Mouse (Mus musculus) hindbrain, embryonic 13.5 days (tissue): Measurements from ENCODE around the gene Atp1a3. TPM values are rescaled to one million over a fixed set of nuclear protein-coding genes. Genes with fewer than 3 reads are reported as not detected.

Experiments used
- ATAC-seq: fragments of 200-750 bp; cut with Nextera tagmentation; 2 replicates; pipeline ENCODE4 v1.8.0; 2017; ENCODE audit warnings: moderate TSS enrichment; ENCODE audit not compliant: low FRiP score
- H3K27ac ChIP-seq: fragments of 300-500 bp; sonication (generic); 2 replicates; pipeline ENCODE4 v1.5.1; 2015; ENCODE audit warnings: inconsistent platforms, mild to moderate bottlenecking, moderate library complexity
- H3K27me3 ChIP-seq: fragments of 300-500 bp; sonication (generic); 2 replicates; pipeline ENCODE4 v1.6.1; 2015; ENCODE audit warnings: mild to moderate bottlenecking, inconsistent platforms
- H3K36me3 ChIP-seq: fragments of 300-500 bp; sonication (generic); 2 replicates; pipeline ENCODE4 v1.6.1; 2015; ENCODE audit warnings: mild to moderate bottlenecking, inconsistent platforms
- H3K4me1 ChIP-seq: fragments of 300-500 bp; sonication (generic); replicated peaks from 2 replicates; pipeline ENCODE4 v1.6.1; 2015; ENCODE audit warnings: inconsistent platforms
- H3K4me2 ChIP-seq: fragments of 300-500 bp; sonication (generic); 2 replicates; pipeline ENCODE4 v1.6.1; 2015; ENCODE audit warnings: inconsistent platforms, mild to moderate bottlenecking, moderate library complexity
- H3K4me3 ChIP-seq: fragments of 300-500 bp; sonication (generic); 2 replicates; pipeline ENCODE4 v1.5.1; 2015; ENCODE audit warnings: mild to moderate bottlenecking, inconsistent platforms
- H3K9ac ChIP-seq: fragments of 300-500 bp; sonication (generic); 2 replicates; pipeline ENCODE4 v1.6.1; 2015; ENCODE audit warnings: mild to moderate bottlenecking, inconsistent platforms
- H3K9me3 ChIP-seq: fragments of 300-500 bp; sonication (generic); 2 replicates; pipeline ENCODE4 v1.6.1; 2016; ENCODE audit warnings: inconsistent platforms
- WGBS: fragments of 180-500 bp; shearing (Covaris S2); methylation state at CpG from one replicate; pipeline ENCODE4 v1.1.7; 2015; 5-methylcytosine and 5-hydroxymethylcytosine counted together
- polyA plus RNA-seq: library from polyadenylated mRNA; unstranded; fragments of >200 nt; fragmentation: Nextera tagmentation; extraction: Ambion mirVana; gene quantifications from 2 replicates; pipeline ENCODE4 v1.2.1, GENCODE M21; 2015

Gene Atp1a3
- polyA plus RNA-seq, 1 experiment from 2014 or later, result 253 TPM

GRCm38 (mm10) chr7:25000211-25000610 lies 5.5 kb downstream of the Atp1a3 start:
- H3K4me3 ChIP-seq, result no peak overlapping the region
- H3K9ac ChIP-seq, result no peak overlapping the region
- H3K4me2 ChIP-seq, result no peak overlapping the region
- H3K36me3 ChIP-seq, result peaks cover 62% of the 10 kb centered on the region
- 79% methylated on average over 7 of the region's 7 CpGs for WGBS
- no peak for ATAC-seq
- no peaks in the 10 kb centered on the region for H3K9me3 ChIP-seq
- no peaks in the 10 kb centered on the region for H3K27me3 ChIP-seq
- H3K27ac ChIP-seq, result no peak overlapping the region
- peaks cover 27% of the 10 kb centered on the region for H3K4me1 ChIP-seq

- Histone ChIP-seq H3K4me3 (no peak overlapping the region), H3K27me3 (no peaks in the 10 kb centered on the region), H3K4me2 (no peak overlapping the region), H3K36me3 (peaks cover 93% of the 10 kb centered on the region), H3K9ac (no peak overlapping the region), H3K9me3 (no peaks in the 10 kb centered on the region), H3K27ac (no peak overlapping the region), H3K4me1 (no peaks in the 10 kb centered on the region)
- ATAC-seq, result no peak
- 78% methylated on average over 6 of the region's 6 CpGs for WGBS
These were observed 12.7 kb downstream of the Atp1a3 start for GRCm38 (mm10) chr7:24993081-24993480.

- ATAC-seq, result no peak
- H3K27me3 ChIP-seq, result no peaks in the 10 kb centered on the region
- H3K9ac ChIP-seq, result no peak overlapping the region
- H3K4me2 ChIP-seq, result no peak overlapping the region
- 81% methylated on average over 8 of the region's 8 CpGs for whole genome bisulfite sequencing
- peaks cover 97% of the 10 kb centered on the region for H3K36me3 ChIP-seq
- H3K4me3 ChIP-seq, result no peak overlapping the region
- H3K27ac ChIP-seq, result no peak overlapping the region
- no peaks in the 10 kb centered on the region for H3K9me3 ChIP-seq
- no peaks in the 10 kb centered on the region for H3K4me1 ChIP-seq
These were observed 15.3 kb downstream of the Atp1a3 start for GRCm38 (mm10) chr7:24990478-24990877.

- no peak overlapping the region; the same call in 1 of the 2 replicates for H3K9ac ChIP-seq
- WGBS, result 90% methylated on average over 14 of the region's 14 CpGs
- peaks cover 95% of the 10 kb centered on the region for H3K36me3 ChIP-seq
- H3K27ac ChIP-seq, result no peak overlapping the region
- no peak overlapping the region for H3K4me3 ChIP-seq
- ATAC-seq, result no peak
- H3K4me2 ChIP-seq, result no peak overlapping the region
- H3K4me1 ChIP-seq, result no peaks in the 10 kb centered on the region
- no peaks in the 10 kb centered on the region for H3K9me3 ChIP-seq
- H3K27me3 ChIP-seq, result no peaks in the 10 kb centered on the region
These were observed 17.8 kb downstream of the Atp1a3 start for GRCm38 (mm10) chr7:24987941-24988340.

- ATAC-seq, result no peak
- Histone ChIP-seq H3K27me3 (no peaks in the 10 kb centered on the region), H3K4me2 (no peak overlapping the region), H3K36me3 (peaks cover 98% of the 10 kb centered on the region), H3K4me3 (no peak overlapping the region), H3K4me1 (no peaks in the 10 kb centered on the region), H3K27ac (no peak overlapping the region), H3K9me3 (no peaks in the 10 kb centered on the region), H3K9ac (no peak overlapping the region)
- 76% methylated on average over 5 of the region's 5 CpGs for whole genome bisulfite sequencing
These were observed 20.0 kb downstream of the Atp1a3 start for GRCm38 (mm10) chr7:24985799-24986198.

GRCm38 (mm10) chr7:24984307-24984706 lies 21.5 kb downstream of the Atp1a3 start:
- H3K4me2 ChIP-seq, result no peak overlapping the region
- no peak for ATAC-seq
- no peaks in the 10 kb centered on the region for H3K9me3 ChIP-seq
- H3K27me3 ChIP-seq, result no peaks in the 10 kb centered on the region
- H3K4me1 ChIP-seq, result no peaks in the 10 kb centered on the region
- no peak overlapping the region for H3K4me3 ChIP-seq
- H3K27ac ChIP-seq, result no peak overlapping the region
- WGBS, result 93% methylated on average over 2 of the region's 2 CpGs
- no peak overlapping the region for H3K9ac ChIP-seq
- H3K36me3 ChIP-seq, result peaks cover 98% of the 10 kb centered on the region

- Histone ChIP-seq H3K4me2 (no peak overlapping the region), H3K27me3 (no peaks in the 10 kb centered on the region), H3K36me3 (peaks cover 98% of the 10 kb centered on the region), H3K4me1 (no peaks in the 10 kb centered on the region), H3K9me3 (no peaks in the 10 kb centered on the region), H3K27ac (no peak overlapping the region), H3K4me3 (no peak overlapping the region), H3K9ac (no peak overlapping the region)
- ATAC-seq, result no peak
- WGBS, result 84% methylated on average over 5 of the region's 5 CpGs
These were observed 22.4 kb downstream of the Atp1a3 start for GRCm38 (mm10) chr7:24983396-24983795.

GRCm38 (mm10) chr7:24980439-24980838 lies 25.3 kb downstream of the Atp1a3 start:
- no peaks in the 10 kb centered on the region for H3K9me3 ChIP-seq
- no peak overlapping the region for H3K9ac ChIP-seq
- H3K36me3 ChIP-seq, result peaks cover 81% of the 10 kb centered on the region
- 79% methylated on average over 7 of the region's 7 CpGs for WGBS
- no peaks in the 10 kb centered on the region for H3K4me1 ChIP-seq
- H3K27ac ChIP-seq, result no peak overlapping the region
- ATAC-seq, result no peak
- H3K4me3 ChIP-seq, result no peak overlapping the region
- H3K4me2 ChIP-seq, result no peak overlapping the region
- H3K27me3 ChIP-seq, result no peaks in the 10 kb centered on the region

- WGBS, result 84% methylated on average over 7 of the region's 7 CpGs
- Histone ChIP-seq H3K27me3 (no peaks in the 10 kb centered on the region), H3K9me3 (no peaks in the 10 kb centered on the region), H3K4me2 (no peak overlapping the region), H3K36me3 (peaks cover 67% of the 10 kb centered on the region), H3K9ac (no peak overlapping the region), H3K4me1 (no peaks in the 10 kb centered on the region), H3K4me3 (no peak overlapping the region), H3K27ac (no peak overlapping the region)
- no peak for ATAC-seq
These were observed 27.0 kb downstream of the Atp1a3 start for GRCm38 (mm10) chr7:24978781-24979180.

- no peak for ATAC-seq
- no peak overlapping the region for H3K27ac ChIP-seq
- H3K4me1 ChIP-seq, result peaks cover 13% of the 10 kb centered on the region
- no peak overlapping the region for H3K4me2 ChIP-seq
- H3K27me3 ChIP-seq, result no peaks in the 10 kb centered on the region
- WGBS, result 27% methylated on average over 9 of the region's 9 CpGs
- no peak overlapping the region for H3K4me3 ChIP-seq
- H3K9ac ChIP-seq, result no peak overlapping the region
- H3K9me3 ChIP-seq, result no peaks in the 10 kb centered on the region
- H3K36me3 ChIP-seq, result peaks cover 29% of the 10 kb centered on the region
These were observed 30.7 kb downstream of the Atp1a3 start for GRCm38 (mm10) chr7:24974893-24975595.

GRCm38 (mm10) chr7:24973902-24974301 lies 31.9 kb downstream of the Atp1a3 start:
- Histone ChIP-seq H3K4me3 (no peak overlapping the region), H3K27ac (no peak overlapping the region), H3K27me3 (no peaks in the 10 kb centered on the region), H3K4me1 (peaks cover 16% of the 10 kb centered on the region), H3K36me3 (peaks cover 29% of the 10 kb centered on the region), H3K9ac (no peak overlapping the region), H3K9me3 (no peaks in the 10 kb centered on the region), H3K4me2 (no peak overlapping the region)
- WGBS, result 73% methylated on average over 5 of the region's 5 CpGs
- ATAC-seq, result no peak

GRCm38 (mm10) chr7:24973208-24973607 lies 32.5 kb downstream of the Atp1a3 start:
- no peak for ATAC-seq

More at GRCm38 (mm10) chr7:24973208-24973607, 32.5 kb downstream of the Atp1a3 start:
- H3K4me3 ChIP-seq, result no peak overlapping the region
- H3K9me3 ChIP-seq, result no peaks in the 10 kb centered on the region
- 86% methylated on average over 4 of the region's 4 CpGs for WGBS
- H3K9ac ChIP-seq, result no peak overlapping the region
- no peaks in the 10 kb centered on the region for H3K27me3 ChIP-seq
- peaks cover 23% of the 10 kb centered on the region for H3K36me3 ChIP-seq
- peaks cover 16% of the 10 kb centered on the region for H3K4me1 ChIP-seq
- H3K4me2 ChIP-seq, result no peak overlapping the region
- H3K27ac ChIP-seq, result no peak overlapping the region
